Mouse (Mus musculus) lung, adult 2 months (tissue): ENCODE results near the gene N4bp1. TPM values are rescaled to one million over a fixed set of nuclear protein-coding genes. Genes with fewer than 3 reads are reported as not detected.

ENCODE experiments used
- DNase-seq: peaks from one replicate; pipeline ENCODE4 v3.0.0; 2022
- H3K4me1 ChIP-seq: fragments of 200-500 bp; 2 replicates; pipeline ENCODE4 v1.6.1; 2011; ENCODE audit warnings: low read length; ENCODE audit not compliant: control insufficient read depth, insufficient read depth
- H3K4me3 ChIP-seq: fragments of 200-500 bp; replicated peaks from 2 replicates; pipeline ENCODE3; 2011; ENCODE audit warnings: low read depth, mild to moderate bottlenecking, control low read depth, low read length; ENCODE audit errors: extremely low read depth
- CTCF ChIP-seq: fragments of 200-500 bp; IDR thresholded peaks from 2 replicates; pipeline ENCODE4 v1.5.1; 2011; ENCODE audit warnings: mild to moderate bottlenecking, low read length, control low read depth; ENCODE audit not compliant: insufficient read depth
- POLR2A ChIP-seq: fragments of 200-500 bp; IDR thresholded peaks from 2 replicates; pipeline ENCODE4 v1.6.1; 2011; ENCODE audit warnings: low read depth, mild to moderate bottlenecking, control low read depth, low read length, borderline replicate concordance; ENCODE audit errors: extremely low read depth
- WGBS: fragments of 180-500 bp; shearing (Covaris S2); methylation state at CpG from one replicate; pipeline ENCODE4 v1.1.7; 2018; 5-methylcytosine and 5-hydroxymethylcytosine counted together
- polyA plus RNA-seq: library from polyadenylated mRNA; depleted of rRNA; stranded (reverse); fragments of >200 nt; gene quantifications from 2 replicates; pipeline ENCODE4 v1.2.3, GENCODE M21; 2012

The N4bp1 gene
- polyA plus RNA-seq, 1 experiment: 18.9 TPM

DNA sequence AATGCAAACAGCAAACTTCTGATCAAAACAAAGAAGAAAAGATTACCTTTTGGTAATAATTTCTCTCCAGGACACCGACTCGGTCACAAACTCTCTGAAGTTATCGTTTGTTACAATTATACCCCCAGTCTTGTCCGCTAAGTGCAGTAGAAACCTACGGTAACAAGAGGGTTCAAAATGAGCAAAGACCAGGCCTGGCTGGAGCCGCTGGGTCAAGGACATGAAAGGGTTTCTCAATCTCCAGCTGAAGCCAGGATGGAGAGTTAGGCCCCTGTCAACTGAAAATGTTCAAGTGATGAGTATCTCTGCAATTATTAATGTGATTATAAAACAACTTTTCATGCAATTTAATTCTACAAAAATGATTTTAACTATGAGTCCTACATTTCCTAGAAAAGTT, 36.7 kb downstream of the N4bp1 start:
- Histone ChIP-seq H3K4me1 (peaks cover 2% of the 10 kb centered on the region; the same call in 1 of the 2 replicates), H3K4me3 (no peak overlapping the region)
- no peak for DNase-seq
- TF ChIP-seq POLR2A: no peak
- no peak for TF ChIP-seq CTCF
- WGBS: 86% methylated on average over 6 of the region's 6 CpGs

DNA sequence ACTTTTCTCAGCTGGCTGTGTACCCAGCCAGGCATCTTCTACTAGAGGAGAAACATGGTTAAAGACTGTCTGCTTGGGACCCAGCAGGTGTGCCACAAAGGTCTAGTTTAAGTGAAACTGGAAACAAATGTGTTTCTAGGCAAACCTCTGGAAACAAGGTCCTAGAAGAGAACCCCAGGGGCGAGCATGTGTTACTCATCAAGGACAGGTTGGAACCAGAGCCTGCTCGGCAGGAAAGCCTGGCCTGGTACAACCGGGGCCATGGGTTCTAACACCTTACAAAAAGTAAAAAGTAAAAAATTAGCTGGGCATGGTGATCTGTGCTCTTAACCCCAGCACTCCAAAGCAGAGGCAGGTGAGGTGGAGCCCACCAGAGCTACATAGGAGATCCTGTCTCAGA, 38.0 kb downstream of the N4bp1 start:
- WGBS: 87% methylated on average over 3 of the region's 3 CpGs
- no peak for TF ChIP-seq POLR2A
- peaks cover 1% of the 10 kb centered on the region; the same call in 1 of the 2 replicates for H3K4me1 ChIP-seq
- no peak for DNase-seq
- no peak overlapping the region for H3K4me3 ChIP-seq

DNA sequence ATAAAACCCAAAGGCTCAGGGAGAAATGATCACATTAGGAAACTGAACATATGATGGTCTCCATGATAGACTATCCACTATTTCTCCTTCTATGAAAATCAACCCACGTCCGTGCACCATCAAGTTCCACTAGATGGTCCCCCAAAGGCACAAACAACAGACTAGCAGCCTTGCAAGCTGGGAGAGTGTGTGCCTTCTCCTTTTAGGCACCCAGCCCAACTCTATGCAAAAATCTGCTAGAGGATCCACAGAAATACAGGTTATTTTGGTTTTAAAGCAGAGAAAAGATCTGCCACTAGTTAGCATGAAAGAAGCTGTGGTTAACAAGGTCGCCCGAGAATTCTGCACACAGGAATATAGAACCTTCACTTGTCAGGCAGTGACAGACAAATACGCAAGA, 39.2 kb downstream of the N4bp1 start:
- no peaks in the 10 kb centered on the region for H3K4me1 ChIP-seq

DNA sequence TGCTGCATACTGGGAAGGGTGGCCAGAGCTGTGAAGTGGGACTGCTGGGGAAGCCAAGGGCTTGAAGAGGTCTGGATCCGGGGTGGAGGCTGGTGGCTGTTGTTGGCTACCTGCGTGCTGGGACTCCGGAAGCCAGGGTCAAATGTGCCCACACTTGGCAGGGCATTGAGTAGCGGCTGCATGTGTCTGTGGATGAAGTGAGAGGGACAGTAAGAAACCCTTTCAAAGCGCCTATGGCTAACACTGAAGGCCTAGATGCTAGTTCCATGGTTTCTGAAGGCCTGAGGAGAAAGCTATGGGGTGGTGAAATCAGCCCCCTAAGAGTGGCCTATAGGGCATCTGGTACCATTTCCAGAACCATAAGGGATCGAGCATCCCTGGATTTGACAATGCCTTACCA, 40.2 kb downstream of the N4bp1 start:
- 81% methylated on average over 6 of the region's 6 CpGs for WGBS

More for the DNA sequence above, 39.2 kb downstream of the N4bp1 start:
- no peak for DNase-seq
- TF ChIP-seq CTCF (no peak), POLR2A (no peak)
- WGBS: 91% methylated on average over 5 of the region's 5 CpGs
- no peak overlapping the region for H3K4me3 ChIP-seq

DNA sequence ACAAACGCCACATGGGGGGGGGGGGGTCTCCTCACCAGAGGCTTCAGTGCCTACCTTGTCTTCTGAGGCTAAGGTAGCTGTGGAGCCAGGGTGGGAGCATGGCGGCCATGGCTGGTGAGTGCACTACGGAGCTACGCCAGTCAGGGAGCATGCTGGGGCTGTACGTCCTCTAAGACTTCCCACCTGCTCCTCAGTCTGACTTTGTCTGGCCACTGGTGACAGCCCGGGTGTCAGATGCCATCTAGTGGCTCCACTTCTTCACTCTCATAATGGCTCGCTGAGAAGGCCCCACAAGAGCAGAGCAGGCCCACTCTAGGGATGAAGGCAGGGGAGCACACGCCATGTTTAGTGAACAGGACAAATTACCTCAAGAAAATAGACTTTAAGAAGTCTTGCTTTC, 41.2 kb downstream of the N4bp1 start:
- DNase-seq: no peak
- WGBS: 47% methylated on average over 8 of the region's 8 CpGs

More for the DNA sequence above, 40.2 kb downstream of the N4bp1 start:
- Histone ChIP-seq H3K4me3 (no peak overlapping the region), H3K4me1 (no peaks in the 10 kb centered on the region)
- no peak for DNase-seq
- TF ChIP-seq CTCF (no peak), POLR2A (no peak)

DNA sequence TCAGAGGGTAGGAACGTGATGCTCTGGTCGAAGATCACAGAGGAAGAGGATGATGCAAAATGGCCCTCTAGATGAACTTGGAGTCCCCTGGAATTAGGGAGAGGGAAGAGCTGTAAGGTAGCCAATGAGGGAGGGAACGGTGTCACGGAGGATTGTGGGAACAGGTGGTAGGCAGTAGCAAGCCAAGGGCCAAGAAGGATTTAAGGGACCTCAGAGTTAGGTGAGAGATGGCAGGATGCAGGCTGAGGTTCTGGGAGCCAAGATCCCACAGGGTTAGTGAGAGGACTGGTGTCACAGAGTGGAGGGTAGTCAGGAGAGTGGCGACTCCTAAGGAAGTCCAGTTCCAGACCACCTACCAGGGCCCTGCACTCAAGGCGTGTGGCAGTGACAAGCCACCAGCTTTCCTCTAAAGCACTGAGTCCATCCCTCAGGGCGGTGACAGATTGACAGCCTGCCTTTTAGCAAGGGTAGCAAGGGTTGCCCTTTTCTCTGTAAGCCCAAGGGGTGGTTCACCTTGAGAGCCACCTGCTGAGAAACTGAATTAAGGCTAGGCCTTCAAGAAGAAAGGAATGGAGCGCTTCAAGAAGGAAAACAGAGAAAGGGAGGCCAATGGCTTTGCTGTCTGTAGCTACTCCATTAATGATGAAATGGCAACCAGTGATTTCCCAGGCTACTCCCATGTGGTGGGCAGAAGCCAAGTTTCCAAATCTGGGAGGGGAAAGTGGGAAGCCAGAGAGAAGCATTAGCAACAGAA, 43.3 kb downstream of the N4bp1 start:
- no peak for DNase-seq
- no peak overlapping the region for H3K4me3 ChIP-seq
- 94% methylated on average over 8 of the region's 8 CpGs for WGBS
- TF ChIP-seq POLR2A: no peak
- TF ChIP-seq CTCF: no peak
- H3K4me1 ChIP-seq: no peaks in the 10 kb centered on the region

More for the DNA sequence above, 41.2 kb downstream of the N4bp1 start:
- peak; percentile 70 for TF ChIP-seq CTCF
- no peak for TF ChIP-seq POLR2A
- Histone ChIP-seq H3K4me3 (no peak overlapping the region), H3K4me1 (no peaks in the 10 kb centered on the region)

DNA sequence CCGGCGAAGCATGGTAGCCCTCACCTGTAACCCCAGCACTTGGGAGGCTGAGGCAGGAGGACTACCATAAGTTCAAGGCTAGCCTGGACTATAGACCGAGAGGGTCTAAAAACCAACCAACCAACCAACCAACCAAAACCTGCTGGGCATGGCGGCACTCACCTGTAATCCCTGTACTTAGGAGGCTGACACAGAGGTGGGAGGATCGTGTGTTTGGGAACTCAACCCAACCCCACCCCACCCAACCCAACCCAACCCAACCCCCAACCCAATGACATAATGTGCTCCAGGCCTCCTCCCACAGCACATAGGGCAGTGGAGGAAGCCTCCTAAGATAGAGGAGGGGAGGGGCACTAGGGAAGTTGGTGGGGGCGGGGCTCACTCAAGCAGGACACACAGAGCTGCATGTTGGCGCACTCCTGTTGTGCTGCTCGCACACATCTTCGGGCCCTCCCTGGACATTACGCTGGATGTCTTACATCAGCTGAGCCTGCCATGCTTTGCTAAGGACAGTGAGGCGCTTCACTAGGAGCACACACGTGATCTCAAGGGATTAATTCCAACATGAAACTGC, 44.9 kb downstream of the N4bp1 start:
- TF ChIP-seq CTCF: no peak
- no peak for TF ChIP-seq POLR2A
- Histone ChIP-seq H3K4me1 (no peaks in the 10 kb centered on the region), H3K4me3 (no peak overlapping the region)
- WGBS: 93% methylated on average over 12 of the region's 12 CpGs
- DNase-seq: no peak

DNA sequence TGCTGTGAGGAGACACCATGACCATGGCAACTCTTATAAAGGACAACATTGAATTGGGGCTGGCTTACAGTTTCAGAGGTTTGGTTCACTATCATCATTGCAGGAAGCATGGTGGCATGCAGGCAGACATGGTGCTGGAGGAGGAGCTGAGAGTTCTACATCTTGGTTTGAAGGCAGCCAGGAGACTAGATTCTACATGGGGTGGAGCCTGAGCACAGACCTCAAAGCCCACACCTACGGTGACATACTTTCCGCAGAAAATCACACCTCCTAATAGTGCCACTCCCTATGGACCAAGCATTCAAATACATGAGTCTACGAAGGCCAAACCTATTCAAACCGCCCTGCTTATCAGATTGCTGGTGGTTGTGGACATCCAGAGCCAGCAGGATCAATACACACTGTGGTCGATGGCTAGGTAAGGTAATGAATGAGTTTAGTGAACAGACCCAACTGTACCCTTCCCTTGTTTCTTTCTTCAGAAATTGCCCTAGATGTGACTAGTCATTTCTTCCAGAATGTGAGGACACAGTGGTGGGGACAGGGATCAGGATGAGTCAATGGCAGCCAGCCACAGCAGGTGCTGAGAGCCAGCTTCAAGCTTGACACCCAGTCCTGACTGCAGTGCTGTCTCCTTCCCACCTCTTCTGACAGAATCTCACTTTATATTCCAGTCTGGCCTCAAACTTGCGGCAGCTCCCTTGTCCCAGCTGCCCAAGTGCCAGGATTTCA, 46.2 kb downstream of the N4bp1 start:
- DNase-seq: no peak
- H3K4me3 ChIP-seq: no peak overlapping the region
- H3K4me1 ChIP-seq: no peaks in the 10 kb centered on the region
- whole genome bisulfite sequencing: 94% methylated on average over 6 of the region's 6 CpGs
- no peak for TF ChIP-seq CTCF
- TF ChIP-seq POLR2A: no peak

DNA sequence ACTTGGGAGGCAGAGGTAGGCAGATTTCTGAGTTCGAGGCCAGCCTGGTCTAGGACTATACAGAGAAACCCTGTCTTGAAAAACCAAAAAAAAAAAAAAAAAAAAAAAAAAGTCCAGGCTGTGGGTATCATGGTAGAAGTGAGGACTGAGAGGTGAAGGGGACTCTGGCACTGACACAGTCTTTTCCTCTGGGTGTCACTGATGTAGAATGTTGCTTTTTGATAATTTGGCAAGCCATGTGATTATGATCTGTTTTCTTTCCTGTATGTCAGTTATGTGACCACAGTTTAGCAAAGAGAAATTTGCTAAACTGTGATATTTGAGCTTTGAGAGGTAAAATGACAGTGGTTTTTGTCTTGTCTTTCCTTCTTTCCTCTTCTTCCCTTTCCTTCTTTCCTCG, 47.8 kb downstream of the N4bp1 start:
- TF ChIP-seq CTCF: no peak
- TF ChIP-seq POLR2A: no peak
- Histone ChIP-seq H3K4me3 (no peak overlapping the region), H3K4me1 (no peaks in the 10 kb centered on the region)
- DNase-seq: no peak
- 71% methylated on average over 2 of the region's 2 CpGs for WGBS

DNA sequence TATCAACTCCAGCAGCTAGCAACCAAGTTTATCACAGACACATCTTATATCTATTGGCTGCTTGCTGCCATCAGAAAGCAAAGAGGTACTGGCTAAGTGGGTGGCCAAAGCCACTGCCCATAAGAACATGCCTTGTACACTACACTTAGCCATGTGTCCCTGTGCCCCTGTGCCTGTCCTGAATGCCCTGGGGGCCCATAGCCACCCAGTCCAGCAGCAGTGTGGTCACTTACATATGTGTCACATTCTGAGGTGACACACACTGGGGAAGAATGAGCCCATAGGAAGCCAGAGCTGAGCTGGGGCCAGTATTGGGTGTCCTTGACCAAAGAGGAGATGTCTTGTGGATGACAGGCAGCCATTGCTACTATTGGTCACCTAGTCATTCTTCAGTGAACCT, 49.2 kb downstream of the N4bp1 start:
- no peak overlapping the region for H3K4me3 ChIP-seq
- TF ChIP-seq CTCF (no peak), POLR2A (no peak)
- no peak for DNase-seq
- H3K4me1 ChIP-seq: no peaks in the 10 kb centered on the region
